Mouse (Mus musculus): Measurements from ENCODE around the gene Csnk1e. TPM values are rescaled to one million over a fixed set of nuclear protein-coding genes. Genes with fewer than 3 reads are reported as not detected.
A peak's percentile ranks its signal among the peaks of the same experiment; 100 is the strongest.

Csnk1e gene
- total RNA-seq, 2 experiments from 2014 or later: 81.1 to 89.2 TPM

GRCm38 (mm10) chr15:79369452-79370280 is 85.7 kb downstream of the Csnk1e start:
- no peak for DNase-seq (ENCODE audit: low spot score in 2 of 2)

DNA sequence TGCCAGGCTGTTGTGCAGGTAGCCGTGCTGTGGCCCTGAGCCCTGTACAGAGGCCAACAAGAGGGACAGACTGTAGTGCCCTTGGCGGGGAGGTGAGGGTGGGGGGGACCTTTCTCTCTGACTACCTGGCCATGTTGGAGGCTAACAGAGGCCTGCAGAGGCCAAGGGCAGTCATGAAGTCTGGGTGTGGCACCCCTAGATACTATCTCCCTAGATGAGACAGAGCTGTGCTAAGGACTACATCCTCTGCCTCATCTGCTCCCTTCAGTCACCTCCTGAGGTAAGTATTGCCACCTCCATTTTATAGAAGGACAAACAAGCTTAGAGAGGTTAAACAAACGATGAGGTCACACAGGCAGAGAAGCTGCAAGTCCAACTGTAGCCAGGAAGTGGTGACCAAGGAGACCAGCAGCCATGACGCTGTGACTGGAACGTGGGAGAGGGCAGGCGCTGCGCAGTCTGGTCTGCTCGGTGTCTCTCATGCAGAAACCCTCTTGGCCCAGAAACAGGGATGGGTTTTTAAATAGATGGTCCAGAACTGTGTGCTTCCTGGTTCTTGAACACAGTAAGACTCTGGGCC is 86.4 kb downstream of the Csnk1e start:
- no peak for DNase-seq (ENCODE audit: low spot score in 2 of 2)

- DNase-seq (ENCODE audit: low spot score in 2 of 2): peak in 1 of 2 experiments; percentile 57
Observed at GRCm38 (mm10) chr15:79368313-79368811, 87.0 kb downstream of the Csnk1e start.

Small RNAs within 50 kb of the gene (microRNA-seq; reads per million reads assigned to microRNA genes)
- not detected for gene Gm44302
- not detected for gene Mir1943

Other genes with a start within 250 kb of the Csnk1e start
- gene Pick1, start 226.4 kb downstream of the Csnk1e start, total RNA-seq (2021): 10 to 100 TPM; 21.9 to 24.2 TPM
- gene Gm49486, start 226.2 kb downstream of the Csnk1e start, total RNA-seq (2021): 1 to 10 TPM; 1.2 TPM
- under 1 TPM; 0.29 to 0.36 TPM for gene Slc16a8, start 200.8 kb downstream of the Csnk1e start, total RNA-seq (2021)
- gene Baiap2l2, start 170.0 kb downstream of the Csnk1e start, total RNA-seq (2021): 1 to 10 TPM; 5.0 to 9.0 TPM
- 10 to 100 TPM; 11.5 to 15.7 TPM for gene Pla2g6, start 127.2 kb downstream of the Csnk1e start, total RNA-seq (2021)
- 1 to 10 TPM; 3.8 to 4.0 TPM for gene Maff, start 108.9 kb downstream of the Csnk1e start, total RNA-seq (2021)
- 10 to 100 TPM; 72.4 to 77.4 TPM for gene Tmem184b, start 52.0 kb downstream of the Csnk1e start, total RNA-seq (2021)
- gene Kcnj4, start 49.7 kb upstream of the Csnk1e start, total RNA-seq (2021): under 1 TPM in 1 of 2 experiments, not detected in 1; 0.13 TPM
- gene Kdelr3, start 60.8 kb upstream of the Csnk1e start, total RNA-seq (2021): 10 to 100 TPM; 49.1 to 55.1 TPM
- 100 to 1,000 TPM; 210 to 254 TPM for gene Ddx17, start 91.2 kb upstream of the Csnk1e start, total RNA-seq (2021)
- gene Dmc1, start 149.5 kb upstream of the Csnk1e start, total RNA-seq (2021): 1 to 10 TPM; 1.7 to 3.6 TPM
- gene Fam227a, start 203.4 kb upstream of the Csnk1e start, total RNA-seq (2021): 1 to 10 TPM; 1.7 to 2.1 TPM
- gene Cby1, start 203.6 kb upstream of the Csnk1e start, total RNA-seq (2021): 10 to 100 TPM; 29.9 to 32.1 TPM
- 100 to 1,000 TPM; 110 to 114 TPM for gene Tomm22, start 215.3 kb upstream of the Csnk1e start, total RNA-seq (2021)
- gene Josd1, start 232.4 kb upstream of the Csnk1e start, total RNA-seq (2021): 10 to 100 TPM; 16.6 to 17.4 TPM
- 10 to 100 TPM; 20.7 to 22.5 TPM for gene Gtpbp1, start 235.3 kb upstream of the Csnk1e start, total RNA-seq (2021)